Mouse (Mus musculus) forebrain, embryonic 11.5 days (tissue): ENCODE measurements around the gene Nemp2. TPM values are rescaled to one million over a fixed set of nuclear protein-coding genes. Genes with fewer than 3 reads are reported as not detected.
A peak's percentile ranks its signal among the peaks of the same experiment; 100 is the strongest.

Experiments
- ATAC-seq: fragments of 200-750 bp; cut with Nextera tagmentation; replicated peaks from 2 replicates; pipeline ENCODE4 v1.8.0; 2017; ENCODE audit warnings: moderate TSS enrichment; ENCODE audit not compliant: low FRiP score
- DNase-seq: peaks from one replicate; pipeline ENCODE4 v3.0.0-alpha.2; 2017; ENCODE audit warnings: low spot score
- H3K27ac ChIP-seq: fragments of 300-500 bp; sonication (generic); 2 replicates; pipeline ENCODE4 v1.5.1; 2014; ENCODE audit warnings: low read depth, low read length
- H3K27me3 ChIP-seq: fragments of 300-500 bp; sonication (generic); 2 replicates; pipeline ENCODE4 v1.6.1; 2014; ENCODE audit warnings: mild to moderate bottlenecking, low read length, mixed read lengths; ENCODE audit not compliant: control insufficient read depth, insufficient read depth
- H3K36me3 ChIP-seq: fragments of 300-500 bp; sonication (generic); 2 replicates; pipeline ENCODE4 v1.6.1; 2014; ENCODE audit warnings: mild to moderate bottlenecking, low read length, moderate library complexity, mixed read lengths; ENCODE audit not compliant: control insufficient read depth, insufficient read depth
- H3K4me1 ChIP-seq: fragments of 300-500 bp; sonication (generic); replicated peaks from 2 replicates; pipeline ENCODE4 v1.6.1; 2014; ENCODE audit warnings: low read length, mixed read lengths; ENCODE audit not compliant: control insufficient read depth, insufficient read depth
- H3K4me2 ChIP-seq: fragments of 300-500 bp; sonication (generic); 2 replicates; pipeline ENCODE4 v1.6.1; 2014; ENCODE audit warnings: low read depth, mild to moderate bottlenecking, low read length, moderate library complexity, mixed read lengths; ENCODE audit not compliant: severe bottlenecking
- H3K4me3 ChIP-seq: fragments of 300-500 bp; sonication (generic); 2 replicates; pipeline ENCODE4 v1.5.1; 2014; ENCODE audit warnings: low read depth, low read length
- H3K9ac ChIP-seq: fragments of 300-500 bp; sonication (generic); 2 replicates; pipeline ENCODE4 v1.6.1; 2014; ENCODE audit warnings: low read length
- H3K9me3 ChIP-seq: fragments of 300-500 bp; sonication (generic); 2 replicates; pipeline ENCODE4 v1.6.1; 2016; ENCODE audit warnings: low read length, mixed read lengths; ENCODE audit not compliant: control insufficient read depth
- WGBS: fragments of 180-500 bp; shearing (Covaris S2); extraction: QIAGEN DNeasy Blood & Tissue Kit; methylation state at CpG from one replicate; pipeline ENCODE4 v1.1.7; 2014; 5-methylcytosine and 5-hydroxymethylcytosine counted together
- polyA plus RNA-seq: library from polyadenylated mRNA; unstranded; fragments of >200 nt; fragmentation: Nextera tagmentation; extraction: Ambion mirVana; gene quantifications from 2 replicates; pipeline ENCODE4 v1.2.1, GENCODE M21; 2014

Gene Nemp2
- polyA plus RNA-seq, 1 experiment from 2014 or later, result 14.5 TPM

GRCm38 (mm10) chr1:52640266-52640665 is 9.8 kb downstream of the Nemp2 start:
- H3K9me3 ChIP-seq, result no peaks in the 10 kb centered on the region
- no peaks in the 10 kb centered on the region for H3K4me1 ChIP-seq
- ATAC-seq (no peak), DNase-seq (no peak)
- no peak overlapping the region for H3K9ac ChIP-seq
- H3K27ac ChIP-seq, result no peak overlapping the region
- no peak overlapping the region for H3K4me3 ChIP-seq
- no peaks in the 10 kb centered on the region for H3K27me3 ChIP-seq
- 90% methylated on average over 6 of the region's 6 CpGs for WGBS
- peaks cover 4% of the 10 kb centered on the region; the same call in 1 of the 2 replicates for H3K36me3 ChIP-seq
- H3K4me2 ChIP-seq, result no peak overlapping the region

DNA sequence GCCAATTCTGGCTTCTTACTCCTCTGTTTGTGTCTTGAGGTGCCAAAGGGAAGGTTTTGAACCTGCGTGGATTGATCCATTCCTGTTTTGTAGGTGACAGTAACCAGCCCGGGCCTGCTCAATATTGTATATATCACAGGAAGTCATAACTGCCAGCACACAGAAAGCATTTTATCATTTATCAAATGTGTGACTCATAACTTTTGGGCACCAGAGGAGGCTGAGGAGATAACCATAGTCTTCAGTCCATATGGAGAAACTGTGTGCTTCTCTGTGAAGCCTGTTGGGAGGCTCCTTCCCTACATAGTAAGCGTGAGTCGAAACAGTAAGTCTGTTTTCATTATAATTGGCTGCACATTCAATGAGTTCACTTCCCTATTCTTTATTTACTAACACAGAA is 10.2 kb downstream of the Nemp2 start:
- Histone ChIP-seq H3K4me1 (no peaks in the 10 kb centered on the region), H3K9me3 (no peaks in the 10 kb centered on the region), H3K27me3 (no peaks in the 10 kb centered on the region), H3K4me3 (no peak overlapping the region), H3K9ac (no peak overlapping the region), H3K4me2 (no peak overlapping the region), H3K36me3 (peaks cover 4% of the 10 kb centered on the region; the same call in 1 of the 2 replicates), H3K27ac (no peak overlapping the region)
- no peak for DNase-seq
- 93% methylated on average over 4 of the region's 4 CpGs for WGBS
- ATAC-seq, result no peak

- WGBS, result 81% methylated on average over 11 of the region's 11 CpGs
- no peak overlapping the region for H3K9ac ChIP-seq
- H3K4me3 ChIP-seq, result no peak overlapping the region
- DNase-seq (peak; percentile 70), ATAC-seq (no peak)
- no peak overlapping the region for H3K27ac ChIP-seq
- peaks cover 3% of the 10 kb centered on the region; the same call in 1 of the 2 replicates for H3K36me3 ChIP-seq
- no peaks in the 10 kb centered on the region for H3K9me3 ChIP-seq
- no peaks in the 10 kb centered on the region for H3K27me3 ChIP-seq
- H3K4me2 ChIP-seq, result no peak overlapping the region
- no peaks in the 10 kb centered on the region for H3K4me1 ChIP-seq
These were observed 17.9 kb downstream of the Nemp2 start for GRCm38 (mm10) chr1:52648153-52649027.

DNA sequence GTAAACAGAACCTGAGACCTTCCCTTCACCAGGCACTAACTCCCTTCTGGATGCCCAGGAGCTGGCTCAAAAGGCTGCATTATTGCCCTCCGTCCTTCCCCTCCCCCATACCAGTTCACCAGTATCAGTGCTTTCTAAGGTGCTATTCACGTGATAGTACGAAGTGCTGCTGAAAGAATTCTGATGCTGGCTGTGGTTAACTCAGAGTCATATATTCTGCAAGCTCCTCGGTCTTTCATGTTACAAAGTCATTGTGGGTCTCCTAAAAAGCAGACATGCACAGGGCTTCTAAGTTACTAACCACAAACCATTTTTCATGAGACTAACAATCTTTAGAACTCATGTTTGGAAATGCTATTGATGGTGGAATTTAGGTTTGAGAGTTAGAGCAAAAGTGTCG is 19.6 kb downstream of the Nemp2 start:
- no peak overlapping the region for H3K4me3 ChIP-seq
- no peak overlapping the region for H3K9ac ChIP-seq
- no peaks in the 10 kb centered on the region for H3K4me1 ChIP-seq
- peaks cover 3% of the 10 kb centered on the region; the same call in 1 of the 2 replicates for H3K36me3 ChIP-seq
- H3K27ac ChIP-seq, result no peak overlapping the region
- no peaks in the 10 kb centered on the region for H3K9me3 ChIP-seq
- 90% methylated on average over 5 of the region's 5 CpGs for WGBS
- DNase-seq (no peak), ATAC-seq (no peak)
- no peak overlapping the region for H3K4me2 ChIP-seq
- H3K27me3 ChIP-seq, result no peaks in the 10 kb centered on the region

GRCm38 (mm10) chr1:52652601-52653253 is 22.2 kb downstream of the Nemp2 start:
- no peaks in the 10 kb centered on the region for H3K9me3 ChIP-seq
- H3K4me1 ChIP-seq, result no peaks in the 10 kb centered on the region
- ATAC-seq (no peak), DNase-seq (no peak)
- H3K36me3 ChIP-seq, result peaks cover 3% of the 10 kb centered on the region; the same call in 1 of the 2 replicates
- H3K4me3 ChIP-seq, result no peak overlapping the region
- no peak overlapping the region for H3K4me2 ChIP-seq
- H3K27ac ChIP-seq, result no peak overlapping the region
- H3K9ac ChIP-seq, result no peak overlapping the region
- H3K27me3 ChIP-seq, result no peaks in the 10 kb centered on the region
- WGBS, result 86% methylated on average over 3 of the region's 3 CpGs

DNA sequence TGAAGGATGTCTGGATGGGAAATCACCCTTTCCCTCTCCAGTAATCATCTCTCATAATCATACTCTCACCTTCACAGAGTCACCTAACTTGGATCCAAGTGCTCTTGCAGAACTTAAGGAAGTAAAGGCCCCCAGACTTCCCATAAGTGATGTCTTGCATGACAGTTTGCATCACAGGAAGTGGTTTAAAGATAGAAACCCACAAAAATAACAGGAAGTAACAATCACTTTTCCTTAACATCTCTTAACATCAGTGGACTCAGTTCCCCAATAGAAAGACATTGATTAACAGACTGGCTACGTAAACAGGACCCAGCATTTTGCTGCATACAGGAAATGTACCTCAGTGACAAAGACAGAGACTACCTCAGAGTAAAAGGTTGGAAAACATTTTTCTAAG is 22.9 kb downstream of the Nemp2 start:
- peaks cover 3% of the 10 kb centered on the region; the same call in 1 of the 2 replicates for H3K36me3 ChIP-seq
- 84% methylated on average over 1 of the region's 1 CpGs for WGBS
- DNase-seq (no peak), ATAC-seq (no peak)
- H3K4me3 ChIP-seq, result no peak overlapping the region
- no peak overlapping the region for H3K9ac ChIP-seq
- no peaks in the 10 kb centered on the region for H3K9me3 ChIP-seq
- H3K27me3 ChIP-seq, result no peaks in the 10 kb centered on the region
- H3K4me1 ChIP-seq, result no peaks in the 10 kb centered on the region
- no peak overlapping the region for H3K27ac ChIP-seq
- no peak overlapping the region for H3K4me2 ChIP-seq

DNA sequence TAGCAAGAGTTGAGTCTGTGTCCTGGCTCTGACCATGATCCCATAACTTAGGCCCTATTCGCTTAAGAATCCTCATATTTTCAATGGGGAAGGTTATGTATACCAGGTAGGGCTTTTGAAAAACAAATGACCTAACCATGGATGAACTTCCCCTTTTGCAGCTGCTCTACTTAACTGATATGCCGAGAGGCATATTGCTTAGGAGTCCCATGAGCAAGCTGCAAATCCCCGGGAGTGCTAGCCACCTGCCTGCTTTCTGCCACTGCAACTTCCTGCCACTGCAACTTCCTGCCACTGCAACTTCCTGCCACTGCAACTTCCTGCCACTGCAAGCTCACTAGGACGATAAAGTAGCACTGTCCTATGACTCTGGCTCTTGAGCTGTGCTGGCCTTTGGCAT is 24.6 kb downstream of the Nemp2 start:
- Histone ChIP-seq H3K4me3 (no peak overlapping the region), H3K9ac (no peak overlapping the region), H3K9me3 (no peaks in the 10 kb centered on the region), H3K4me1 (no peaks in the 10 kb centered on the region), H3K27me3 (no peaks in the 10 kb centered on the region), H3K27ac (no peak overlapping the region), H3K36me3 (no peaks in the 10 kb centered on the region; the same call in 1 of the 2 replicates), H3K4me2 (no peak overlapping the region)
- 85% methylated on average over 4 of the region's 4 CpGs for WGBS
- ATAC-seq (no peak), DNase-seq (no peak)

DNA sequence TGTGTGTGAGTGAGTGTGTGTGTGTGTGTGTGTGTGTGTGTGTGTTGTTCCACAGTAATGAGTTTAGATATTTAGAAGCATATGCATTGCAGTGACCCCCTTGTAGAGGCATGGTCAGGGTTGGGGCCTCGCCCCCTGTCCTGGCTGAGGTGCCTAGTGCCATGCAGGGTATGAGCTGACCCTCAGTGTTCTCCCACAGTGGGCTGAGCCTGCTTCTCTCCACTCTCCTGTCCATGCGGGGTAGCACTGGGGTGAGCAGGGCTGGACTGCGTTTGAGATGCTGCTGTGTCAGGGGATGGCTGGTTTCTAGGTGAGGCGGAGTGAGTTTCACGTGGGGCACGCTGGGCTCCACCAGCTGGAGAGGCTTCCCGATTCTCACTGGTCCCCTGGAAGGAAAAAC is 27.7 kb downstream of the Nemp2 start:
- no peak overlapping the region for H3K4me3 ChIP-seq
- no peak overlapping the region for H3K4me2 ChIP-seq
- 85% methylated on average over 7 of the region's 7 CpGs for WGBS
- DNase-seq (no peak), ATAC-seq (no peak)
- H3K4me1 ChIP-seq, result no peaks in the 10 kb centered on the region
- no peak overlapping the region for H3K27ac ChIP-seq
- no peak overlapping the region for H3K9ac ChIP-seq
- H3K36me3 ChIP-seq, result no peaks in the 10 kb centered on the region
- no peaks in the 10 kb centered on the region for H3K9me3 ChIP-seq
- H3K27me3 ChIP-seq, result no peaks in the 10 kb centered on the region
